Mouse (Mus musculus) olfactory bulb, adult 2 months (tissue): Measurements from ENCODE around the gene Filip1. TPM values are rescaled to one million over a fixed set of nuclear protein-coding genes. Genes with fewer than 3 reads are reported as not detected.

Experiments
- H3K27ac ChIP-seq: fragments of 200-500 bp; 2 replicates; pipeline ENCODE4 v1.5.1; 2012; ENCODE audit warnings: low read depth, low read length; ENCODE audit not compliant: insufficient read depth
- H3K4me1 ChIP-seq: fragments of 200-500 bp; 2 replicates; pipeline ENCODE4 v1.6.1; 2012; ENCODE audit warnings: low read length; ENCODE audit not compliant: control insufficient read depth, insufficient read depth
- H3K4me3 ChIP-seq: fragments of 200-500 bp; 2 replicates; pipeline ENCODE4 v1.5.1; 2012; ENCODE audit warnings: mild to moderate bottlenecking, low read depth, low read length, moderate library complexity; ENCODE audit not compliant: insufficient read depth
- CTCF ChIP-seq: fragments of 200-500 bp; IDR thresholded peaks from 2 replicates; pipeline ENCODE4 v1.5.1; 2012; ENCODE audit warnings: low read depth, mild to moderate bottlenecking, low read length, moderate library complexity; ENCODE audit not compliant: insufficient read depth
- POLR2A ChIP-seq: fragments of 200-500 bp; IDR thresholded peaks from 2 replicates; pipeline ENCODE4 v1.6.1; 2012; ENCODE audit warnings: mild to moderate bottlenecking, low read depth, low read length, moderate library complexity; ENCODE audit not compliant: insufficient read depth
- WGBS: fragments of 180-500 bp; shearing (Covaris S2); methylation state at CpG from one replicate; pipeline ENCODE4 v1.1.7; 2018; 5-methylcytosine and 5-hydroxymethylcytosine counted together
- polyA plus RNA-seq: library from polyadenylated mRNA; stranded (reverse); fragments of >200 nt; gene quantifications from 2 replicates; pipeline ENCODE4 v1.2.4, GENCODE M21; 2012; ENCODE audit warnings: low replicate concordance; ENCODE audit not compliant: missing spikeins, insufficient read depth, insufficient read length

Filip1 gene
- polyA plus RNA-seq, 1 experiment, result not detected

DNA sequence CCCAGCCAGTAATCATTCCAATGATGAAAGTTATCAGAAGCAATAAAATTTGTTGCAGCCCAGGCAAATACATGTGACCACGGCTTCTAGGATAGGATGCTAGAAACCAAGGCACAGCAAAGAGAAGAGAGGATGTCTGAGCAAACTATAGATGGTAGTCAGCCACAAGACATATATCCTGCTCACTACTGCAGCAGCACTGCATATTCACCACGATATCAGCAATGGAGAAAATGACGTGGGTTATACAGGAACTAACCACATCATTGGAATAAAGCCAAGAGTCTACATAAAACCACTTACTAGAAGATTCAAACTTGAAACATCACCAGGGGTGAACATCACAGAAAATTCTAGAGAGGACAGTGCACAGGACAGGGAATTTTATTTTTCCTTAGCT lies 113.8 kb downstream of the Filip1 start:
- Histone ChIP-seq H3K4me1 (no peaks in the 10 kb centered on the region), H3K4me3 (no peak overlapping the region), H3K27ac (no peak overlapping the region)
- TF ChIP-seq CTCF, result no peak
- no peak for TF ChIP-seq POLR2A
- WGBS, result 66% methylated on average over 3 of the region's 3 CpGs

DNA sequence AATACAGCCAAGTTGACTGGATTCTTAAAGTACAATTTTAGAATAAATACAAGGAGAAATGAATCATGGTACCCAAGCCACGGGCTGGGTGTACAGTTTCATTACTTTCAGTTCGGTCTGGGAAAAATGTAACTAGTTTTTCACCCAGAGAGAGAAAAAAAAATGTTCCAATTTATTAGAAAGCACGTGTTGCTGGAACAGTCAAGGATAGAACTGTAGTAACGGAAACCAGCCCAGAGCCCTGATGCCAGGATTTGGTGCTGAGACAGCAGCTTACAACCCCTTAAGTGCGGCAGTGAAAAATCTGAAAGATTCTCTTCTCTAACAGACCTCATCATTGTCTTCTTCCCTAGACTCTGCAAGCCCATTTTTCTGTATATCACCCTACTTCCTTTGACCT lies 118.0 kb downstream of the Filip1 start:
- Histone ChIP-seq H3K4me1 (no peaks in the 10 kb centered on the region), H3K4me3 (no peak overlapping the region), H3K27ac (no peak overlapping the region)
- TF ChIP-seq CTCF (no peak), POLR2A (no peak)
- 62% methylated on average over 5 of the region's 5 CpGs for whole genome bisulfite sequencing

DNA sequence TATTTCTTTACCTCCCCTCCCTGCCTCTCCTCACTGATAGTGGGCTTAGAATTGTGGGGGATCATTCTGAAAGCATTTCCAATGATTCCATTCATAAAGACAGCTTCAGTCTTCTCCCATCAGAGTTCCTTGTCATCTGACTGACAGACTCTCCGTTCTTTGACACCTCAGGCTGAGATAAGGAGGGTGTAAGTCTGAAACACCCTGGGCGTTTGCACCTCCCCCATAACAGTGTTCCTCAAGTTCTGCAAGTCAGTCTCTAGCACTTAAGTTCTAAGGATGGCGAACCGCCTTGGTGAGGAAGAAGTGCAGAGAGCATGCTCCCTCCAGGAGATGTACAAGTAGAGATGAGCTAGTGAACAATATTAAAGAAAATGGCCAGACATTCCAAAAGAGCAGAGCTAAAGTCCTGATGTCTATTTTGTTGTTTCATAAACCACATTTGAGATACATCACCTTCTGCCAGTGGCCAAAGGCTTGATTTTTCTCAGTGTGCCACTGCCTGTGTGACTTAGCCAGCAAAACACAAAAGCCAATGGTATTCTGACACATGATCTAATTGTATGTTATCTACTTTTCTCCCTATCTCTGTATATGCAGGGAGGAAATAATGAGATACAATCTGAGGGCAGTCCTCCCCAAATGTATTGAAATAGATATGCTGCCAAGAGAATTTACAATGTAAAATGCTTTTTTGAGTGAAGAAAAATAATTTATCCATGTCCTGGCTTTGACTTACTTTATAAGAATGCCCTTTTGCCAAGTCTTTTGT lies 118.6 kb downstream of the Filip1 start:
- Histone ChIP-seq H3K4me3 (no peak overlapping the region), H3K4me1 (no peaks in the 10 kb centered on the region), H3K27ac (no peak overlapping the region)
- WGBS, result 81% methylated on average over 4 of the region's 4 CpGs
- no peak for TF ChIP-seq CTCF
- TF ChIP-seq POLR2A, result no peak

DNA sequence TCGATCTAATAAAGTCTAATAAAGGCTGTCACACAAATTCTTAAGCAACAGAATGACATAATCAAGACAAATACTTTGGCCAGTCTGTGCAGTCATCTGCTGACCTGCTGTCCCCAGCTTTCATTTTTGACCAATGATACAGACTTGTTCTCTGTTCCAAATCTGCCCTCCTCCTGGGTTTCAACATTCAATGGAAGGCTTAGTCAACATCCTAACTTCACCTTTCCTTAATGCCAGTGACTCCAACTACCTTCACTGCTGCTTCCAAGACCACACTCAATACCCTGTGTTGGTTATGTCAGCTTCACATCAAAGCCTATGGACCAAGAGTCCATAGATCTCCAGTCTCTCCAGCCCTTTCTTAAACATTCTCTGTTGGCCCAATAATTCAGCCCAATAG lies 120.5 kb downstream of the Filip1 start:
- H3K4me1 ChIP-seq, result no peaks in the 10 kb centered on the region
- 94% methylated on average over 1 of the region's 1 CpGs for WGBS
- no peak overlapping the region for H3K4me3 ChIP-seq
- TF ChIP-seq POLR2A, result no peak
- TF ChIP-seq CTCF, result no peak
- no peak overlapping the region for H3K27ac ChIP-seq

DNA sequence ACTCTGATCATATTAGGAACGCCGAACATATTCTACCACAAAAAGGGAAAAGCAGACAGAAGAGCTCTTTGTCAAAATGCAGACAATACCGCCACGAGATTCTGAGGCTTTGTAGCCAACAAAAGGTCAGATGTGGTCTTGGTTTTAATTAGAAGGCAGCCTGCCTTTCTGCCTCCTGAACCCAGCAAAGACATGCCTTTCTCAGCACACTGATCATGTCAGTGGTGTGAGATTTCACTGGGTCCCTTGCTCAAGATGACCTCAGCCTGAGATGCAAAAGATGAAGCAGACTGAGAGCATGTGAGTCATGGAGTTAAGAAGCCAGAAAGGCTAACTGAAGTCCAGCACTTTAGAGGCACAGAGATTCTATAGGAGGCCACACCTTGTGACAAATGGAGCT lies 122.2 kb downstream of the Filip1 start:
- Histone ChIP-seq H3K27ac (no peak overlapping the region), H3K4me3 (no peak overlapping the region), H3K4me1 (no peaks in the 10 kb centered on the region)
- TF ChIP-seq CTCF (no peak), POLR2A (no peak)
- WGBS, result 39% methylated on average over 4 of the region's 4 CpGs

DNA sequence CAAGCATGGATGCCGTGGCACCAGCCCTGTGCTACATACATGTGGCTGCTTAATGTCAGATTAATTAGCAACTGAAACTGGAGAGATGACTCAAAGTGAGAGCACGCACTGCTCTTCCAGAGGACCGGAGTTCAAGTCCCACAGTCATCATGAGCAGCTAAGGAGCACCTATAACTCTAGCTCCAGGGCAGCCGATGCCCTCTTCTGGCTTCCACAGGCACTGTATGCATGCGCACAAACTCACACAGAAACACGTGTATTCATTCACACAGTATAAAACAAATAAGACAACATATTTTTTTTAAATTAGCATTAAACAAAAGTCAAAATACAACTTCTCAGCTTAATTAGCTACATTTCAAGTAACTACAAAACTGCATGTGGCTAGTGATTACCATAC lies 123.5 kb downstream of the Filip1 start:
- Histone ChIP-seq H3K27ac (no peak overlapping the region), H3K4me1 (no peaks in the 10 kb centered on the region), H3K4me3 (no peak overlapping the region)
- TF ChIP-seq CTCF (no peak), POLR2A (no peak)
- WGBS, result 92% methylated on average over 6 of the region's 6 CpGs

DNA sequence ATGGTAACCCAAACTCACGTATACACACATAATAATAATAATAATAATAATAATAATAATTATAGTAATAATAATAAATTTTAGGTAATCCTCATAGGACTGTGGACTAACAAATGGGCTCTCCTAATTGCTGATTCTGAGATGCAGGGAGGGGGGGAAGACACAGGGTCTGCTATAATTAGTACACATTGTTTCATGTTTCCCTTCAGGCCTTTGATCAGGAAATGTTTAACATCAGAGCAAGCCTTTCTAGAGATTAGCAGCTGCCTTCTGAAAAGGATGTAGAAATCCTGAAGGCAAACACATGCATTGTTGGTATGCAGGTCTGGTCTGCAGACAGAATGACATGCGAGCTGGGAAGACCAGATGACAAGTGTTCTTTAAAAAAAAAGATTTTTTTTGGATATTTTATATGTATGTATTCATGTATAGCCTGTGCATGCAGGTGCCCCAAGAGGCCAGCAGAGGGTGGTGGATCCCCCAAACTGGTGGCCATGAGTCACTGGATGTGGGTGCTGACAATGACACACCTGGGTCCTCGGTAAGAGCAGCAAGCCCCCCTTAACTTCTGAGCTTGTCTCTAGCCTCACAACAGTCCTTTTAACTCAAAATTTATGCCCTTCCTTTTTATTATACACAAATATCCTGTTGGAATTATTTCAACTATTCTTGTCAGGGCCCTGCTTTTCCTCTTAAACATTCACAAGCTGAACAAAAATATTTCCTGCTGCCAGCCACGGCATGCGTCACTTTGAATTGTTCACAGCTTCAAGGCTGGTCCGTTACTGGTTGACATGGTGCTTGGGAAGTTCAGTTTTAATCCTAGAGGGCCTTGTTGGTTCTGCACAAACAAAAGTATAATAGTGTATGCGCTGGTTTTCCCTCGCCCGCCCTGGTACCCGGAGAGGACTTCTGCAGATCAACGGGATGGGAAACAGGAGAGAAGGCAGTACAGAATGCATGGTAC lies 127.1 kb downstream of the Filip1 start:
- Histone ChIP-seq H3K27ac (no peak overlapping the region), H3K4me1 (no peaks in the 10 kb centered on the region), H3K4me3 (no peak overlapping the region)
- WGBS, result 70% methylated on average over 11 of the region's 11 CpGs
- TF ChIP-seq CTCF, result no peak
- no peak for TF ChIP-seq POLR2A

DNA sequence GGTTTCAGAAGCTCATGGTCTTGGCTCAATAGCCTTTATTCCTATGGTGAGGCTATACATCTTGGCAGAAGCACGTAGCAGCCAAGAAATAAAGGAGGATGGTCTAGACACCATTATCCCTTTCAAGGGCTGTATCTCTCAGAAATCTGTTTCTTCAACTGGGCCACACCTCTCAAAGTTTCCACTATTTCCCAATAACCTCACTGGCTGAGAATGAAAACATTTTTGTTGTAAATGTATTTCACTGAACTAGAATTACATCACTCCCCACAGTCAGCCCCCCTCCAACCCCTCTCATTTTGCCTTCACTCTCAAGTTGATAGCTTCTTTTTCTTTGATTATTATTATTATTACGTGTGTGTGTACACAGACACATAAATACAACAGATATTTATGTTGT lies 129.5 kb downstream of the Filip1 start:
- Histone ChIP-seq H3K27ac (no peak overlapping the region), H3K4me3 (no peak overlapping the region), H3K4me1 (no peaks in the 10 kb centered on the region)
- TF ChIP-seq CTCF, result no peak
- TF ChIP-seq POLR2A, result no peak
- WGBS, result 92% methylated on average over 2 of the region's 2 CpGs

DNA sequence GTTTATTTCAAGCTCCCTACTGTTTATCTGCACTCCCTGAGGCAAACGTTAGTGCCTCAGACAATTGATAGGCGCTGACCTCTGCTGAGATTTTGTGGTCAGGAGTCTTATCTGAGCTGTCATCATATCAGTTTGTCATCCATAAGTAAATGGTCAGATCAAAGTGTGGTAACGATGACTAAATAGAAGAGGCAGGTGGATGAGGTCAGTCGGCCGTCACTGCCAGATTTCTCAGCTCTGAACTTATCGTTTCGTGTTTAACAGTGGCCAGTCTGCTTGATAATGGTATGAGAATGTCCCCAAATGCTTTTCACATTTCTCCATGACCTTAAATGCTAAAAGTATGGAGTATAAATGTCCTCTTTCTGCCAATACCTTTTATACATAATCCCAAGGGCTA lies 132.6 kb downstream of the Filip1 start:
- Histone ChIP-seq H3K27ac (no peak overlapping the region), H3K4me1 (peaks cover 9% of the 10 kb centered on the region; the same call in 1 of the 2 replicates), H3K4me3 (no peak overlapping the region)
- 92% methylated on average over 7 of the region's 7 CpGs for WGBS
- TF ChIP-seq CTCF (no peak), POLR2A (no peak)
